Mouse (Mus musculus): ENCODE measurements around the gene Serpinb9b. TPM values are rescaled to one million over a fixed set of nuclear protein-coding genes. Genes with fewer than 3 reads are reported as not detected.

The Serpinb9b gene
- not detected for total RNA-seq (2023)

GRCm38 (mm10) chr13:33027244-33027643, at the start of gene Serpinb9b:
Gene Serpinb9b, plus strand, starts transcription at chr13:33027416.

GRCm38 (mm10) chr13:33002950-33003349, 24.3 kb upstream of the Serpinb9b start, which contains the start of gene Serpinb9:
Gene Serpinb9, plus strand, starts transcription at chr13:33003250.

GRCm38 (mm10) chr13:33078056-33078705, 51.0 kb downstream of the Serpinb9b start, which contains the start of gene Serpinb1b:
Gene Serpinb1b, plus strand, starts transcription at chr13:33078575.

Other genes with a start within 250 kb of the Serpinb9b start
- not detected for gene Mylk4, start 243.5 kb upstream of the Serpinb9b start, total RNA-seq (2023)
- 10 to 100 TPM; 15.8 to 18.0 TPM for gene Wrnip1, start 225.4 kb upstream of the Serpinb9b start, total RNA-seq (2023)
- not detected for gene D930007J09Rik, start 224.6 kb upstream of the Serpinb9b start, total RNA-seq (2023)
- 10 to 100 TPM in 1 of 2 experiments, 1 to 10 TPM in 1; 7.0 to 12.6 TPM for gene Serpinb1a, start 176.2 kb upstream of the Serpinb9b start, total RNA-seq (2023)
- not detected for gene Serpinb1c, start 129.2 kb upstream of the Serpinb9b start, total RNA-seq (2023)
- 1 to 10 TPM; 2.1 to 2.4 TPM for gene Serpinb6b, start 62.2 kb upstream of the Serpinb9b start, total RNA-seq (2023)
- gene Serpinb9, start 24.2 kb upstream of the Serpinb9b start, total RNA-seq (2023): 1 to 10 TPM; 3.6 to 3.7 TPM
- under 1 TPM in 1 of 2 experiments, not detected in 1; 0.39 TPM for gene Serpinb1b, start 51.2 kb downstream of the Serpinb9b start, total RNA-seq (2023)
- not detected for gene Serpinb9c, start 132.3 kb downstream of the Serpinb9b start, total RNA-seq (2023)
- not detected for gene Serpinb9d, start 165.5 kb downstream of the Serpinb9b start, total RNA-seq (2023)
- not detected for gene Serpinb9e, start 222.2 kb downstream of the Serpinb9b start, total RNA-seq (2023)

Data from monocyte, adult 59 days (primary cell).